Mouse (Mus musculus): ENCODE data around the gene Gm7173.

Gene Gm7173

GRCm38 (mm10) chrX:79516977-79517645 is at the start of gene Gm7173:
TSS of gene Gm7173 (minus strand) at chrX:79517285.
- DNase-seq = peak; percentile 40

GRCm38 (mm10) chrX:79517646-79518016 is 546 bp upstream of the Gm7173 start:
- no peak for DNase-seq

DNA sequence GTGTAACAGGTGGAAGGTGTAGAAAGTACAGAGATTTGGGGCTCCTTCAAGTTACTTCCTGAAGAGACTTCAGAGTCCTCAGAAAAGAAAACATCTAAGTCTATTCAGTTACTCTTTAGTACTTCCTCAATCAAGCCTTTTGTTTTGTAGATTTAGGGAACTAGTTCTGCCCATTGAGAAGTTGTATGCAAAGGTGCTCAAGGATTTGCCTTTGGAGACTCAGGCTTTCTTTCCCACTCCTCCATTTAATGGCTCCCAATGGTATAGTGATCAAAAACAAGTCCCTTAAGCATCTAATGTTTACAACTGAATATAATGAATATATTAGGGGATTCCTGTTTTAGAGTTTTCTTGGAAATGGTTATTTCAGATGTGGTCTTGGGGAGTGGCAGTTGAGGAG is 200.3 kb downstream of the Gm7173 start:
- no peak for DNase-seq
